Mouse (Mus musculus) stomach, postnatal 0 days (tissue): ENCODE results near the gene Dhx37. TPM values are rescaled to one million over a fixed set of nuclear protein-coding genes. Genes with fewer than 3 reads are reported as not detected.

Experiments used
- ATAC-seq: fragments of 200-750 bp; cut with Nextera tagmentation; 2 replicates; pipeline ENCODE4 v1.8.0; 2017; ENCODE audit not compliant: low FRiP score, low TSS enrichment
- DNase-seq: peaks from one replicate; pipeline ENCODE4 v3.0.0-alpha.2; 2016; ENCODE audit warnings: low spot score
- H3K27ac ChIP-seq: fragments of 300-500 bp; sonication (generic); replicated peaks from 2 replicates; pipeline ENCODE4 v1.5.1; 2014; ENCODE audit warnings: mild to moderate bottlenecking, control low read depth
- H3K27me3 ChIP-seq: fragments of 300-500 bp; sonication (generic); 2 replicates; pipeline ENCODE4 v1.6.1; 2014; ENCODE audit warnings: low read length; ENCODE audit not compliant: control insufficient read depth, insufficient read depth
- H3K36me3 ChIP-seq: fragments of 300-500 bp; sonication (generic); 2 replicates; pipeline ENCODE4 v1.6.1; 2014; ENCODE audit warnings: low read length, mixed read lengths; ENCODE audit not compliant: control insufficient read depth, insufficient read depth
- H3K4me1 ChIP-seq: fragments of 300-500 bp; sonication (generic); replicated peaks from 2 replicates; pipeline ENCODE4 v1.6.1; 2014; ENCODE audit warnings: antibody characterized with exemption; ENCODE audit not compliant: control insufficient read depth, insufficient read depth
- H3K4me2 ChIP-seq: fragments of 300-500 bp; sonication (generic); replicated peaks from 2 replicates; pipeline ENCODE4 v1.6.1; 2014; ENCODE audit warnings: low read depth, mild to moderate bottlenecking, control low read depth, moderate library complexity
- H3K4me3 ChIP-seq: fragments of 300-500 bp; sonication (generic); 2 replicates; pipeline ENCODE4 v1.5.1; 2014; ENCODE audit warnings: low read depth, low read length, control low read depth
- H3K9ac ChIP-seq: fragments of 300-500 bp; sonication (generic); 2 replicates; pipeline ENCODE4 v1.6.1; 2014; ENCODE audit warnings: mild to moderate bottlenecking, low read length, control low read depth, mixed read lengths
- H3K9me3 ChIP-seq: fragments of 300-500 bp; sonication (generic); 2 replicates; pipeline ENCODE4 v1.6.1; 2016; ENCODE audit warnings: low read length; ENCODE audit not compliant: control insufficient read depth
- CTCF ChIP-seq: IDR thresholded peaks from 2 replicates; pipeline ENCODE4 v1.5.1; 2016; ENCODE audit warnings: antibody characterized with exemption, low read depth, mild to moderate bottlenecking, moderate library complexity
- EP300 ChIP-seq: optimal IDR thresholded peaks from 2 replicates; pipeline ENCODE3; 2016; ENCODE audit warnings: antibody characterized with exemption
- WGBS: fragments of 180-500 bp; shearing (Covaris S2); extraction: QIAGEN DNeasy Blood & Tissue Kit; methylation state at CpG from one replicate; pipeline ENCODE4 v1.1.7; 2014; 5-methylcytosine and 5-hydroxymethylcytosine counted together
- polyA plus RNA-seq: library from polyadenylated mRNA; unstranded; fragments of >200 nt; fragmentation: Nextera tagmentation; extraction: Ambion mirVana; gene quantifications from 2 replicates; pipeline ENCODE4 v1.2.1, GENCODE M21; 2015

Dhx37 gene
- polyA plus RNA-seq, 1 experiment from 2014 or later, result 3.3 TPM

GRCm38 (mm10) chr5:125411972-125412530, 21.9 kb downstream of the Dhx37 start:
- WGBS, result 59% methylated on average over 5 of the region's 5 CpGs
- Histone ChIP-seq H3K9me3 (no peaks in the 10 kb centered on the region), H3K4me1 (no peaks in the 10 kb centered on the region), H3K4me2 (no peak overlapping the region), H3K27ac (no peak overlapping the region), H3K27me3 (no peaks in the 10 kb centered on the region), H3K9ac (no peak overlapping the region), H3K36me3 (peaks cover 13% of the 10 kb centered on the region; the same call in 1 of the 2 replicates), H3K4me3 (no peak overlapping the region)
- ATAC-seq, result no peak
- peak; percentile 72 for DNase-seq
- TF ChIP-seq CTCF (peak; percentile 77), EP300 (no peak)

GRCm38 (mm10) chr5:125409348-125410090, 24.4 kb downstream of the Dhx37 start:
- ATAC-seq (no peak), DNase-seq (peak; percentile 54)
- peak overlapping the region; percentile 47 for H3K4me2 ChIP-seq
- TF ChIP-seq CTCF (no peak), EP300 (no peak)
- H3K4me1 ChIP-seq, result no peaks in the 10 kb centered on the region
- H3K4me3 ChIP-seq, result peak overlapping the region; percentile 29
- no peaks in the 10 kb centered on the region for H3K27me3 ChIP-seq
- no peaks in the 10 kb centered on the region for H3K36me3 ChIP-seq
- WGBS, result 14% methylated on average over 20 of the region's 20 CpGs
- H3K9ac ChIP-seq, result no peak overlapping the region
- no peaks in the 10 kb centered on the region for H3K9me3 ChIP-seq
- H3K27ac ChIP-seq, result no peak overlapping the region; the same call in 1 of the 2 replicates

GRCm38 (mm10) chr5:125408842-125409241, 25.1 kb downstream of the Dhx37 start:
- 2% methylated on average over 13 of the region's 13 CpGs for WGBS
- Histone ChIP-seq H3K4me3 (peak overlapping the region; percentile 29), H3K36me3 (no peaks in the 10 kb centered on the region), H3K9me3 (no peaks in the 10 kb centered on the region), H3K4me2 (peak overlapping the region; percentile 47), H3K27ac (no peak overlapping the region; the same call in 1 of the 2 replicates), H3K4me1 (no peaks in the 10 kb centered on the region), H3K9ac (no peak overlapping the region), H3K27me3 (no peaks in the 10 kb centered on the region)
- DNase-seq (peak; percentile 81), ATAC-seq (peak; percentile 39)
- TF ChIP-seq CTCF (no peak), EP300 (no peak)

- no peaks in the 10 kb centered on the region for H3K4me1 ChIP-seq
- no peak for ATAC-seq
- no peak overlapping the region for H3K4me2 ChIP-seq
These were observed 25.9 kb downstream of the Dhx37 start for GRCm38 (mm10) chr5:125407910-125408575.

GRCm38 (mm10) chr5:125407020-125407830, 26.7 kb downstream of the Dhx37 start:
- Histone ChIP-seq H3K27ac (peak overlapping the region; percentile 96), H3K4me2 (peak overlapping the region; percentile 76), H3K9ac (peak overlapping the region; percentile 70; the same call in 1 of the 2 replicates), H3K9me3 (no peaks in the 10 kb centered on the region), H3K4me1 (no peaks in the 10 kb centered on the region), H3K4me3 (peak overlapping the region; percentile 59), H3K36me3 (no peaks in the 10 kb centered on the region), H3K27me3 (no peaks in the 10 kb centered on the region)
- TF ChIP-seq EP300 (no peak), CTCF (no peak)
- 56% methylated on average over 13 of the region's 13 CpGs for WGBS
- DNase-seq, result no peak
- ATAC-seq, result no peak

More at GRCm38 (mm10) chr5:125407910-125408575, 25.9 kb downstream of the Dhx37 start:
- no peak for DNase-seq
- 72% methylated on average over 14 of the region's 14 CpGs for WGBS
- no peak overlapping the region for H3K27ac ChIP-seq
- H3K9me3 ChIP-seq, result no peaks in the 10 kb centered on the region
- TF ChIP-seq CTCF (no peak), EP300 (no peak)
- H3K9ac ChIP-seq, result no peak overlapping the region
- no peaks in the 10 kb centered on the region for H3K27me3 ChIP-seq
- no peak overlapping the region for H3K4me3 ChIP-seq
- H3K36me3 ChIP-seq, result no peaks in the 10 kb centered on the region
